ENCODE assay signal across 8 mouse cellular contexts in the genomic region with DNA sequence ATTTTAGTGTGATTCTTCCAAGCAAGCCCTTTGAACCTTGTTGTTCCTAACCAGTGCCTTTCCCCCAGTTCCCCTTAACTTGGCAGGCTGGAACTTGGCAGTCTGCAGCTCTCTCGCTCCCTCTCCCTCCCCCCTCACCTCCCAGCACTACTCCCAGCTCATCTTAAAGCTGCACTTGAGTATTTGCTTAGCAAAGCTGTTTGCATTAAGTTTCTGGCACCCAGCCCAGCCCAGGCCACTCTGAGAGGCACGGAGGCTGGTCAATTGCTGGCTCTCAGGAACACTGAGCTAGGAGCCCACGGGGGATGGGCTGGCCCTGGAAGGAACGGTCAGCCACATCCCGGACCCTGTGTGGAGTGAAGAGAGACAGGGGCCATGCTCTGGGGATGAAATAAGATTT.
A peak's percentile ranks its signal among the peaks of the same experiment; 100 is the strongest.
DNase-seq lines count a peak whose midpoint lies in the region; ATAC-seq and TF ChIP-seq lines count a peak whose summit lies in the region.

No protein-coding gene starts in this region.

- peak; percentile 83 for ATAC-seq in forebrain, embryonic 15.5 days (replicated peaks)
- peak; percentile 81 for ATAC-seq in intestine, embryonic 16.5 days
- ATAC-seq in liver, embryonic 14.5 days (ENCODE audit: insufficient read depth), result no peak

- H3K27ac ChIP-seq in forebrain, embryonic 15.5 days (replicated peaks), result peak overlapping the region; percentile 64
- H3K27ac ChIP-seq in intestine, embryonic 16.5 days (ENCODE audit: low read length), result peak overlapping the region; percentile 42
- H3K27ac ChIP-seq in liver, embryonic 14.5 days, result no peak overlapping the region

- no peaks in the 10 kb centered on the region for H3K9me3 ChIP-seq in forebrain, embryonic 15.5 days
- no peaks in the 10 kb centered on the region for H3K9me3 ChIP-seq in intestine, embryonic 16.5 days (ENCODE audit: control insufficient read depth, low read length)
- H3K9me3 ChIP-seq in liver, embryonic 14.5 days (ENCODE audit: control insufficient read depth, low read length), result no peaks in the 10 kb centered on the region

- no peak for TF ChIP-seq EP300 in liver, embryonic 14.5 days (IDR thresholded peaks at IDR 0.05; ENCODE audit: low read depth)

- TF ChIP-seq CTCF in liver, embryonic 14.5 days (IDR thresholded peaks at IDR 0.05; ENCODE audit: low read depth), result no peak

- peaks cover 19% of the 10 kb centered on the region for H3K4me1 ChIP-seq in forebrain, embryonic 15.5 days
- peaks cover 19% of the 10 kb centered on the region for H3K4me1 ChIP-seq in intestine, embryonic 16.5 days (ENCODE audit: control insufficient read depth, insufficient read depth, low read length)
- peaks cover 0 to 16% of the 10 kb centered on the region in 2 experiments; a peak in 2 of 4 replicates for H3K4me1 ChIP-seq in liver, embryonic 14.5 days (replicated peaks; ENCODE audit: control insufficient read depth in 2 of 2, insufficient read depth in 2 of 2, low read length in 1 of 2)

- H3K9ac ChIP-seq in forebrain, embryonic 15.5 days (replicated peaks), result peak overlapping the region; percentile 15; the same call in 1 of the 2 replicates
- H3K9ac ChIP-seq in intestine, embryonic 16.5 days (ENCODE audit: low read depth, low read length), result no peak overlapping the region
- H3K9ac ChIP-seq in liver, embryonic 14.5 days (replicated peaks), result no peak overlapping the region

- peak; percentile 46 for DNase-seq in adrenal gland, adult 2 months
- no peak for DNase-seq in adrenal gland, adult 8-10 months
- peak; percentile 65 for DNase-seq in adrenal gland, postnatal 14 days
- peak in 1 of 3 experiments; percentile 13 for DNase-seq in liver, embryonic 14.5 days (ENCODE audit: low read depth in 3 of 3, low spot score in 3 of 3)
- DNase-seq in ovary, postnatal 14 days (ENCODE audit: low spot score), result peak; percentile 28
- DNase-seq in thymus, postnatal 10 days (ENCODE audit: low spot score in 2 of 2), result no peak

- no peak overlapping the region for H3K4me2 ChIP-seq in forebrain, embryonic 15.5 days (replicated peaks)
- H3K4me2 ChIP-seq in intestine, embryonic 16.5 days (ENCODE audit: low read depth, low read length), result no peak overlapping the region
- H3K4me2 ChIP-seq in liver, embryonic 14.5 days (ENCODE audit: low read depth), result 0 out of 2 replicates have a peak overlapping the region, but pooled peaks have one; percentile 8

- no peak overlapping the region for H3K4me3 ChIP-seq in forebrain, embryonic 15.5 days
- no peak overlapping the region for H3K4me3 ChIP-seq in intestine, embryonic 16.5 days (ENCODE audit: low read length)
- no peak overlapping the region for H3K4me3 ChIP-seq in liver, embryonic 14.5 days (ENCODE audit: insufficient read depth in 1 of 2, low read depth in 2 of 2, low read length in 2 of 2)

- H3K27me3 ChIP-seq in forebrain, embryonic 15.5 days, result no peaks in the 10 kb centered on the region
- H3K27me3 ChIP-seq in intestine, embryonic 16.5 days (replicated peaks; ENCODE audit: control insufficient read depth, insufficient read depth, low read length), result no peaks in the 10 kb centered on the region
- no peaks in the 10 kb centered on the region for H3K27me3 ChIP-seq in liver, embryonic 14.5 days (ENCODE audit: control insufficient read depth, insufficient read depth, low read length)

- WGBS in forebrain, embryonic 15.5 days, result 13% methylated on average over 5 of the region's 5 CpGs
- 8% methylated on average over 5 of the region's 5 CpGs for WGBS in intestine, embryonic 16.5 days
- WGBS in liver, embryonic 14.5 days (ENCODE audit: insufficient replicate concordance), result 65% methylated on average over 5 of the region's 5 CpGs

- H3K36me3 ChIP-seq in forebrain, embryonic 15.5 days, result peaks cover 8% of the 10 kb centered on the region; the same call in 1 of the 2 replicates
- H3K36me3 ChIP-seq in intestine, embryonic 16.5 days (ENCODE audit: control insufficient read depth, insufficient read depth, low read length), result no peaks in the 10 kb centered on the region
- H3K36me3 ChIP-seq in liver, embryonic 14.5 days (replicated peaks; ENCODE audit: control insufficient read depth, insufficient read depth, low read depth), result no peaks in the 10 kb centered on the region

Comparison
In these comparisons a context has a peak if more than half of its experiments do, and no peak if none do; other contexts are left out.
1. DNase-seq: peak in adrenal gland, adult 2 months (single experiment), adrenal gland, postnatal 14 days (single experiment) and ovary, postnatal 14 days (single experiment); none in adrenal gland, adult 8-10 months (single experiment) and thymus, postnatal 10 days (0 of 2).